Mouse (Mus musculus): ENCODE results near the gene Neurl4. TPM values are rescaled to one million over a fixed set of nuclear protein-coding genes. Genes with fewer than 3 reads are reported as not detected.
"Not testable (repeated sequence)": the region's sequence is repeated elsewhere in the genome, so short reads cannot be mapped to it uniquely, and the experiment has no call there.

Gene Neurl4
- 2.3 and 2.8 TPM in 2 replicates for polyA plus RNA-seq (2015; fragmentation: Nextera tagmentation; extraction: Ambion mirVana)

DNA sequence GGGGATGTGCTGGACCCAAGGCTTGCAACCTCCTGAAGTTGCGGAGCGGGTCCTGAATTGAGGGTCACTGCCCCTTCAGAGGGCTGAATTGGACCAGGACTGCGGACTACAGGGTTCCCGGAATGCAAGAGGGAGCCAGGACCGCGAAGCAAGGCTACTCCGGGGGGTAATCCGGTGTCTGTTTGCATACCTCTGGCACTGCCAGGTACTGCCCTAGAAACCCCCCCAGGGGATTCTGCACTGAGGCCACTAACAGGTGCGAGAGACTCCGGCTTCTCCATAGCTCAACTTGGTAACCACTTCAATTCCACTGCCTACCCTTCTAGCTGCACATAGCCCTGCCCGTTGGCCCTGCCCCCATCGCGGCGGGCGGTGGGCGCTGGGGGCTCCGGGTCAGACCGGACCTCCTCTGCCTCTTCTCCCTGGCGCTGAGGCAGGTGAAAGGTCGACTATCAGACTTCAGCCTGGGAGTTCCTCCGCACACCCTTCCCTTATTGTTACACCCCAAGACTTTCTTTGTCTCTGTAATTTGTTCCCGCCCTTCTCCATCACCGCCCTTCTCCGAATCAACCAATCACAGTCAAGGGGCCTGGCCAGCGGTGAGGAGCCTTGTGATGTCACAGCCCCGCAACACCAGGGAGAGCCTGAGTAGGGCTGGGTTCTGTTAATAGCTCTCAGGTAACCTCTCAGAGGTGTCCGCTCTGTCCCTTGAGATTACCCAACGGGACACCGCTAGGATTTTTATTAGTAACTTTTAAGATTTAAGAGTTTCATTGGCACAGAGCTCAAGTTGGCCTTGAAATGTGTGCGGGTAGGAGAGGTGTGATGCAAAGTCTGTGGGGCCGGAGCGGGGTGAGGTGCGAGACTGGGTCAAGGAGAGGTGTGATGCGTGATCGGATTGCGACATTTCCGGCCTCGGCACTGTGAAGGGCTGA lies at the start of gene Neurl4, which contains the start of gene 2810408A11Rik:
TSS of gene Neurl4 (plus strand) at position 602 of the 935 bp plus-strand sequence.
TSS of gene 2810408A11Rik (minus strand) at position 517 of the 935 bp plus-strand sequence.
- Histone ChIP-seq H3K36me3 (peaks cover 29% of the 10 kb centered on the region), H3K4me1 (replicated peaks) (peaks cover 47% of the 10 kb centered on the region), H3K27me3 (no peaks in the 10 kb centered on the region; the same call in 1 of the 2 replicates), H3K9me3 (replicated peaks) (no peaks in the 10 kb centered on the region), H3K9ac (peak within 1 kb of the TSS; percentile 94), H3K4me2 (peak within 1 kb of the TSS; percentile 87), H3K27ac (peak within 1 kb of the TSS; percentile 98), H3K4me3 (replicated peaks) (peak within 1 kb of the TSS; percentile 93)
- ATAC-seq (ENCODE audit: low read depth) (peak; percentile 89), DNase-seq (peak; percentile 90)
- WGBS (ENCODE audit: insufficient replicate concordance): under 1% methylated on average over 38 of the region's 38 CpGs

DNA sequence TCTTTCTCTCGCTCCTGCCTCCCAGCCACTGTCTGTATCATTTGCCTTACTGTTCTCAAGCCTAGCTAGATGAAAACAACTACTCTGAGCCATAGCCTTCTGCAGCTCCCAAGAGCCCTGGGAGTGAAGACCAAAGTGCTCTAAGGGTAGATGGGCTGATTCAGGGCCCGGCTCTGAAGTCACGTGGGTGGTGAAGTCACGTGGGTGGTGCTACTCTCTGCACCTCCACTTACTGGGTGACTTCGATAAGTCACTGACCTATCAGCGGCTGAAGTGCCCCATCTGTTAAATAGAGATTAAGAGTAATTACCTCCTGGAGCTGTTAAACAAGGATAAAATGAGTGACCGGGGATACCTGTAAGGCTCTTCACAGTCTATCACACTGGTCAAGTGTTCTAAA lies 46.9 kb upstream of the Neurl4 start:
- Histone ChIP-seq H3K27me3 (peaks cover 16% of the 10 kb centered on the region), H3K4me3 (replicated peaks) (peak overlapping the region; percentile 43), H3K4me1 (replicated peaks) (peaks cover 77% of the 10 kb centered on the region), H3K36me3 (peaks cover 36% of the 10 kb centered on the region), H3K4me2 (peak overlapping the region; percentile 67), H3K9ac (peak overlapping the region; percentile 76), H3K9me3 (replicated peaks) (no peaks in the 10 kb centered on the region), H3K27ac (peak overlapping the region; percentile 99)
- DNase-seq: peak; percentile 95
- 15% methylated on average over 7 of the region's 7 CpGs for WGBS (ENCODE audit: insufficient replicate concordance)
- ATAC-seq (ENCODE audit: low read depth): peak; percentile 92

GRCm38 (mm10) chr11:69854680-69855079 lies 46.2 kb upstream of the Neurl4 start:
- peak overlapping the region; percentile 99 for H3K27ac ChIP-seq
- DNase-seq (no peak), ATAC-seq (ENCODE audit: low read depth) (no peak)
- peaks cover 70% of the 10 kb centered on the region for H3K4me1 ChIP-seq (replicated peaks)
- H3K36me3 ChIP-seq: peaks cover 29% of the 10 kb centered on the region
- peak overlapping the region; percentile 35 for H3K4me3 ChIP-seq (replicated peaks)
- H3K9ac ChIP-seq: peak overlapping the region; percentile 70
- WGBS (ENCODE audit: insufficient replicate concordance): 54% methylated on average over 10 of the region's 10 CpGs
- peaks cover 21% of the 10 kb centered on the region for H3K27me3 ChIP-seq
- no peaks in the 10 kb centered on the region for H3K9me3 ChIP-seq (replicated peaks)
- H3K4me2 ChIP-seq: peak overlapping the region; percentile 61

DNA sequence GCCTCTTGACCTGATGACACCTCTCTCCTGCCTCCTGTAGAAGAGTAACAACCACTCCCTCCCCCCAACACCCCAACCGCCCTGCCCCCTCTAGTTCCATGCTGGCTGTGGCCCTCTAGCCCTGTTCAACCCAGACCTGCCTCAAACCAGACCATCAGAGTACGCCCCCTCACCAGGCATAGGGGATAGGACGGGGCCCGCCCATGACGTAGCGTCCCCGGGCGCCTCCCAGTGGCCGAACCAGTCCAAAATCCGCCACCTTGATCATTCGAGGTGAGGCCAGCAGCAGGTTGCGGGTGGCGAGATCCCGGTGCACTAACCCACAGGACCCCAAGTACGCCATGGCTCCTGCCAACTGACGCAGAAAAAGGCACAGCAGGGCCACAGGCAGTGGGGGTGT lies 45.5 kb upstream of the Neurl4 start:
- DNase-seq (peak; percentile 70), ATAC-seq (ENCODE audit: low read depth) (peak; percentile 35)
- peaks cover 64% of the 10 kb centered on the region for H3K4me1 ChIP-seq (replicated peaks)
- H3K27me3 ChIP-seq: peaks cover 25% of the 10 kb centered on the region
- H3K4me2 ChIP-seq: peak overlapping the region; percentile 61
- peaks cover 23% of the 10 kb centered on the region for H3K36me3 ChIP-seq
- peak overlapping the region; percentile 70 for H3K9ac ChIP-seq
- H3K4me3 ChIP-seq (replicated peaks): peak overlapping the region; percentile 35; the same call in 1 of the 2 replicates
- no peaks in the 10 kb centered on the region for H3K9me3 ChIP-seq (replicated peaks)
- peak overlapping the region; percentile 99 for H3K27ac ChIP-seq
- WGBS (ENCODE audit: insufficient replicate concordance): 19% methylated on average over 16 of the region's 16 CpGs

GRCm38 (mm10) chr11:69858113-69858998 lies 42.5 kb upstream of the Neurl4 start, which contains the start of gene Tnk1:
Gene Tnk1 (minus strand): TSS chr11:69858730.
- ATAC-seq (ENCODE audit: low read depth): no peak
- WGBS (ENCODE audit: insufficient replicate concordance): 38% methylated on average over 30 of the region's 30 CpGs

GRCm38 (mm10) chr11:69863729-69864128 lies 37.1 kb upstream of the Neurl4 start:
- WGBS (ENCODE audit: insufficient replicate concordance): 67% methylated on average over 3 of the region's 3 CpGs
- H3K4me3 ChIP-seq (replicated peaks); DNase-seq; H3K9me3 ChIP-seq (replicated peaks); H3K36me3 ChIP-seq: not testable (repeated sequence)
- H3K27me3 ChIP-seq: peaks cover 12% of the 10 kb centered on the region
- H3K4me2 ChIP-seq: peak overlapping the region; percentile 56
- H3K9ac ChIP-seq: peak overlapping the region; percentile 74
- peak overlapping the region; percentile 89 for H3K27ac ChIP-seq
- ATAC-seq (ENCODE audit: low read depth): peak; percentile 66
- peaks cover 49% of the 10 kb centered on the region for H3K4me1 ChIP-seq (replicated peaks)

More at GRCm38 (mm10) chr11:69858113-69858998, 42.5 kb upstream of the Neurl4 start, which contains the start of gene Tnk1:
- peak within 1 kb of the TSS; percentile 8; the same call in 1 of the 2 replicates for H3K4me2 ChIP-seq
- DNase-seq: no peak
- no peak within 1 kb of the TSS for H3K27ac ChIP-seq
- peaks cover 39% of the 10 kb centered on the region for H3K4me1 ChIP-seq (replicated peaks)
- H3K9me3 ChIP-seq (replicated peaks): no peaks in the 10 kb centered on the region
- H3K27me3 ChIP-seq: peaks cover 25% of the 10 kb centered on the region
- H3K4me3 ChIP-seq (replicated peaks): no peak within 1 kb of the TSS
- H3K36me3 ChIP-seq: no peaks in the 10 kb centered on the region
- no peak within 1 kb of the TSS for H3K9ac ChIP-seq

DNA sequence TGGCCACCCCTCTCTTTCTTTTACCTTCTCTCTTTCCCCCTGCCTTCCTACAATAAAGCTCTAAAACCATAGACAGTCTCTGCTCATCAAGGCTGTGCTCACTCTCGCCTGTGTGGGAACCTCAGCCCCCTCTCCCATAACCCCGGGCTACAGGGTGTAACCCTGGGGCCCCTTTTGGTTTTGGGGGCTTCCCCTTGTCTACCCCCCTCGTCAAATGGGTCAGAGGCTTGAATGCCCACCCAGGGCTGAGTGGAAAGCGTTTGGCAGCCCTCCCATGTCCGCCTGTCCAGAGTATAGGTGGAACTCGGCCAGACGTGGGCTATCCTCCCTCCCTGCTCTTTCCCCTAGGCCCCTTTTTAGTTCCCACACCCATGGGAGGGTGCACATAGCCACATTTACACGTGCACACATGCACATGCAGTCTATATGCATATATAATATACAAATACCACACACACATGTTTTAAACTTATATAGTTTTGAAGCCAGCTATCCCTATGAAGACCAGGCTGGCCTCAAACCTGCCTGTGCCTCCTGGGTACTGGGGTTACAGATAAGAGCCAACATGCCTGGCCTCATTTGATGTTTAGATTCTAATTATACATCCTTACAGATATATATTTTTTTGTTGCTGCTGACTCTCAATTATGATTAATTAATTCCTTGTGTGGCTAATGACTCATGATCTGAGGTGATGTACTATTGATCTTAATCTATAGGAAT lies 36.6 kb upstream of the Neurl4 start:
- 24% methylated on average over 8 of the region's 8 CpGs for WGBS (ENCODE audit: insufficient replicate concordance)
- peak overlapping the region; percentile 89 for H3K27ac ChIP-seq
- H3K4me2 ChIP-seq: peak overlapping the region; percentile 56
- H3K36me3 ChIP-seq: no peaks in the 10 kb centered on the region
- peaks cover 6% of the 10 kb centered on the region for H3K27me3 ChIP-seq
- DNase-seq (no peak), ATAC-seq (ENCODE audit: low read depth) (peak; percentile 60)
- H3K9ac ChIP-seq: peak overlapping the region; percentile 74
- H3K9me3 ChIP-seq (replicated peaks): no peaks in the 10 kb centered on the region
- H3K4me1 ChIP-seq (replicated peaks): peaks cover 49% of the 10 kb centered on the region
- no peak overlapping the region for H3K4me3 ChIP-seq (replicated peaks)

GRCm38 (mm10) chr11:69865561-69865960 lies 35.3 kb upstream of the Neurl4 start:
- Histone ChIP-seq H3K4me2 (no peak overlapping the region), H3K36me3 (no peaks in the 10 kb centered on the region), H3K27ac (peak overlapping the region; percentile 89), H3K27me3 (no peaks in the 10 kb centered on the region), H3K4me1 (replicated peaks) (peaks cover 52% of the 10 kb centered on the region), H3K9me3 (replicated peaks) (no peaks in the 10 kb centered on the region), H3K4me3 (replicated peaks) (no peak overlapping the region), H3K9ac (no peak overlapping the region)
- WGBS (ENCODE audit: insufficient replicate concordance): 87% methylated on average over 9 of the region's 9 CpGs
- DNase-seq (no peak), ATAC-seq (ENCODE audit: low read depth) (no peak)

DNA sequence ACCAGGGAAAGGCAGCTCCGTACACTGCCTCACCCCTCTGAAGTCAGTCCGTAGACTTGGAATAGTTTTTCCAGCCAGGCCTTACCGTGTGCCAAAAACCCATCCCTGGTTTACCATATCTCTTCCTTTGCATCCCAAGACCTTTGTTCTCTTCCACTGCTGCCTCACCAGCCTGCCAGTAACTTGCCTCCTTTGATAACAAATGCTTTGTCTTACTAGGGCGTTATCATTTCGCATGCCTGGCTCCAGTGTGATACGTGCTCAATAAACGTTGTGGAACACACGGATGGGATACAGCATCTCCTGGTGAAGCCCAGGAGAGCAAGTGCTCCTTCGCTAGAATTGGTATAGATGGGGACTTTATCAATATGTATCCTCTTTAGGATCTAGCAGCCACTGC lies 33.5 kb upstream of the Neurl4 start:
- H3K27me3 ChIP-seq: no peaks in the 10 kb centered on the region
- H3K4me3 ChIP-seq (replicated peaks): no peak overlapping the region
- H3K27ac ChIP-seq: no peak overlapping the region; the same call in 1 of the 2 replicates
- H3K9ac ChIP-seq: peak overlapping the region; percentile 23; the same call in 1 of the 2 replicates
- 33% methylated on average over 9 of the region's 9 CpGs for WGBS (ENCODE audit: insufficient replicate concordance)
- no peaks in the 10 kb centered on the region for H3K36me3 ChIP-seq
- H3K4me1 ChIP-seq (replicated peaks): peaks cover 57% of the 10 kb centered on the region
- DNase-seq (no peak), ATAC-seq (ENCODE audit: low read depth) (peak; percentile 63)
- no peaks in the 10 kb centered on the region for H3K9me3 ChIP-seq (replicated peaks)
- no peak overlapping the region for H3K4me2 ChIP-seq

- H3K9me3 ChIP-seq (replicated peaks): no peaks in the 10 kb centered on the region
- ATAC-seq (ENCODE audit: low read depth) (peak; percentile 58; the same call in 1 of the 2 replicates), DNase-seq (no peak)
- H3K4me2 ChIP-seq: no peak overlapping the region
- peaks cover 44% of the 10 kb centered on the region for H3K4me1 ChIP-seq (replicated peaks)
- no peak overlapping the region for H3K4me3 ChIP-seq (replicated peaks)
- WGBS (ENCODE audit: insufficient replicate concordance): 56% methylated on average over 2 of the region's 2 CpGs
- H3K9ac ChIP-seq: no peak overlapping the region
- H3K27ac ChIP-seq: no peak overlapping the region; the same call in 1 of the 2 replicates
- H3K36me3 ChIP-seq: no peaks in the 10 kb centered on the region
- no peaks in the 10 kb centered on the region for H3K27me3 ChIP-seq
These were observed 30.4 kb upstream of the Neurl4 start for GRCm38 (mm10) chr11:69870289-69871069.

Measured in liver, embryonic 13.5 days (tissue).